Mouse (Mus musculus) embryonic fibroblast, embryonic 13.5 days (primary cell): ENCODE results near the gene Pde4d.

Experiments used
- CTCF ChIP-seq: IDR thresholded peaks from 2 replicates; pipeline ENCODE4 v1.5.1; 2011; ENCODE audit warnings: mild to moderate bottlenecking, control low read depth, low read length, moderate library complexity, borderline replicate concordance; ENCODE audit not compliant: insufficient read depth
- POLR2A ChIP-seq: IDR thresholded peaks from 2 replicates; pipeline ENCODE4 v1.6.1; 2011; ENCODE audit warnings: low read depth, mild to moderate bottlenecking, control low read depth, low read length, moderate library complexity

- no peak for TF ChIP-seq CTCF
- no peak for TF ChIP-seq POLR2A
Observed at GRCm38 (mm10) chr13:109298852-109299251, 849.1 kb downstream of the Pde4d start.
